Mouse (Mus musculus) erythroid progenitor cell, adult 5-6 weeks (primary cell): ENCODE measurements around the gene Asb17. TPM values are rescaled to one million over a fixed set of nuclear protein-coding genes. Genes with fewer than 3 reads are reported as not detected.

Experiments
- ATAC-seq: replicated peaks from 2 replicates; pipeline ENCODE4 v1.8.0; 2016; ENCODE audit warnings: moderate number of reproducible peaks, mild to moderate bottlenecking, moderate TSS enrichment, inconsistent platforms; ENCODE audit not compliant: poor library complexity, low FRiP score, severe bottlenecking
- total RNA-seq, 2 experiments: library from RNA; stranded (forward) in 1 of 2; stranded (reverse) in 1 of 2; fragments of 150-400 nt in 1 of 2; fragments of 186-747, 209-891 nt in 1 of 2; gene quantifications; 2 replicates each; pipeline versions ENCODE4 v1.2.3 to v1.2.4; 2015 to 2017; ENCODE audit warnings: low replicate concordance in 2 of 2

Asb17 gene
- total RNA-seq, 2 experiments from 2014 or later = not detected

DNA sequence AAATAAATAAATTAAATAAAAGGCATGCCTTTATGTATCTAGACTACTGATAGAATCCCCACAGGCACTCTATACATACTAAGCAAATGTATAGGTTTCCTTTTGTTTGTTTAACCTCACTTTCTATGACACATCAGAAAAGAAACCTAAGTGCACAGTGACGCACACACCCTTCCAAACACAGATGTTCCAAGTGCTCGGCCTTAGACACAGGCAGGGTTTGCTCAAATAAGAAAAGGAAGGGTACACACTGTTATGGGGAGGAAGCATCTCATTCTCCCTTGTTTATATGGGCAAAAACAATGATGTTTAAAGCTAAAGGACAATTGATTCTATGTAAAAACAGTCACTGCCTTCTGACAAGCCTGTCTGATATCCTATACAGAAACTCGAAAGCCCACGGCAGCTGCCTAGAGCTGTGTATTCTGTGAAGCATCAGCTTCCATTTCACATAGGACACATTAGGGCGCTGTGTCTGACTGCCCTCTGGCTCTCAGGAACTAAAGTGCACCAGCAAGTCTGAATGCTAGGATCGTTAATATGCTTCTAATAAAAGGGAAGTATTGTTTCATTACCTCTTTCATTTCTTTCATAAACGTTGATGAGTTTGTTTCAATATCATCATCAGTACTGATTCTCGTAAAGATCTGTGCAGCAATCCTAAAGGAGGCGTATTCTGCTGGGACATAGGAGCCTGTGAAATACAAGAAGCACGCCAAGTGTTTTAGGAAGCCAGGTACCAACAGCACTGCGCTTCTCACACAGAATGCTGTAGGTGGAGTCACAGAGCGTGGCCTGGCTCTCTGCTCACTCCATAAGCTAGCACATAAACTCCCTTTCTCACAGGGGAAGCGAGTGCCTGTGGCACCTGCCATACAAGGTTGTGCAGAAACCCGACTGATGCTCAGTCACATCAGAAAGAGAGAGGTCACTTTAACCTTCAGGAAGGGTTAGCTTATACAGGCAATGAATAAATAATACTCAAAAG lies 23.4 kb downstream of the Asb17 start:
- no peak for ATAC-seq

DNA sequence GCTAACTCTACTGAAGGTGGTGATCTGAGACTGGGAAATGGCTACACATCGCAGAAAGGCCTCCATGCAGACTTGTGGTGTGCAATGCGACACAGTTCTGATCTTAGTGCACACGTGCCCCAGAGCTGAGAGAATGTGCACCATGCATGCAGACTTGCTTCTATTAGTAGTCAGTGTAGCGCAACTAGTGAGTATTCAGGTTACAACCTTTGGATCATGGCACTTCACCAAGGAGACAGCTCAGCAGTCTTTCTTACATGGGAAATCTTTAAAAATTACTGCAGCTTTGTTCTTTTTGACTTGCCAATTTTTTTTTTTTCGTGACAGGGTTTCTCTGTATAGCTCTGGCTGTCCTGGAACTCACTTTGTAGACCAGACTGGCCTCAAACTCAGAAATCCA lies 27.4 kb downstream of the Asb17 start:
- no peak for ATAC-seq

- no peak for ATAC-seq
Observed at GRCm38 (mm10) chr3:153886296-153886695, 42.3 kb downstream of the Asb17 start.

DNA sequence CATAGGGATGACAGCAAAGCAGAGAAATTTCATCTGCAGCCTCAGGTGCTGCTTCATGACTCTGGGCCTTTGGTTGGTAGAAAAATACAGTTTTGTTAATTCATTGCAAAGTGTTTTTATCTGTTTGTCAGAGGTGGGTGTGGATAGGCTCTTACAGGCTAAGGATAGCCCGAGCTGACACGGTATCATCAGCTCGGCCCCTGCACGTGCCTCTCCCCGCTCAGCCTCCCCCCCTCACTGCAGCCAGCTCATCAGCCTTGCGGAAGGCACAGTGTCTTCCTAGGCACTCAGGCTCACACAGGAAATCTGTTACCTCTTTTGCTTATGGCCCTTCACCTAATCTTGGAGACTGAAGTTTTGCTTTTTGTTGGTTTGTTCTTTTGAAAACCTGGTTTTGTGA lies 44.1 kb downstream of the Asb17 start:
- ATAC-seq = peak; percentile 64

DNA sequence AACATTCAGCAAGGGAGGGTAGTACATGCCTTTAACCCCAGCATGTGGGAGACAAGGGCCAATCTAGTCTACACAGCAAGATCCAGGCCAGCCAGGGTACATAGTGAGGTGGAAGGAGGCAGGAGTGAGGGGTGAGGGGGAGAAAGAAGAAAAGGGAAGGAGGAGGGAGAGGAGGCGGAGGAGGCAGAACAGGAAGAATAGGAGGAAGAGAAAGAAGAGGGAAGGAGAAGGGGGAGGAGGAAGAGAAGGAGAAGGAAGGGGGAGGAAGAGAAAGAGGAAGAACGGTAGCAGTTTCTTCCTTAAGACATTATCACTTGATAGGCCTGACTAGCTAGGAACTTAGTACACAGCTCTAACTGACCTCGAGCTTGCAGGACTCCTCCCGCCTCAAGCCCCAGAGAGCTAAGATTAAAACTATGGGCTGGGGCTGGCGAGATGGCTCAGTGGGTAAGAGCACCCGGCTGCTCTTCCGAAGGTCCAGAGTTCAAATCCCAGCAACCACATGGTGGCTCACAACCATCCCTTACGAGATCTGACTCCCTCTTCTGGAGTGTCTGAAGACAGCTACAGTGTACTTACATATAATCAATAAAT lies 45.3 kb downstream of the Asb17 start:
- no peak for ATAC-seq

- no peak for ATAC-seq
Observed at GRCm38 (mm10) chr3:153895454-153895853, 51.4 kb downstream of the Asb17 start.

GRCm38 (mm10) chr3:153897216-153897615 lies 53.2 kb downstream of the Asb17 start:
- ATAC-seq = no peak

GRCm38 (mm10) chr3:153901904-153902303 lies 57.9 kb downstream of the Asb17 start:
- no peak for ATAC-seq

DNA sequence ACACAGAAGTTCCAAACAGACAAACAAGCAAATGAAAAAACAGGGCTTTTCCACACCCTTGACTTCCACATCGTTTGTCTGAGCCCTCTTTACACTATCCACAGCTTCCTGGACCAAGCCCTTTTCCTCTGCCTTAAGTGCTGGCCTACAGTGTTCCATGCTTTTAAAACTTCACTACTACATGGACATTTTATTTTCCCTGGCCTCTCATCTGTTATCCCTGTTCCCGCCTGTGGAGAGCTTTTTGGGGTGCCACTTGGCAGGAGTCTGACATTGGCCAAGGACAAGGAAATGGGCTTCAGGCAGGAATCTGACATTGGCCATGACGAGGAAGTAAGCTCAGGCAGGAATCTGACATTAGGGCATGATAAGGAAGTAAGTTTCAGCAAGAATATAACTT lies 58.6 kb downstream of the Asb17 start:
- ATAC-seq = no peak

DNA sequence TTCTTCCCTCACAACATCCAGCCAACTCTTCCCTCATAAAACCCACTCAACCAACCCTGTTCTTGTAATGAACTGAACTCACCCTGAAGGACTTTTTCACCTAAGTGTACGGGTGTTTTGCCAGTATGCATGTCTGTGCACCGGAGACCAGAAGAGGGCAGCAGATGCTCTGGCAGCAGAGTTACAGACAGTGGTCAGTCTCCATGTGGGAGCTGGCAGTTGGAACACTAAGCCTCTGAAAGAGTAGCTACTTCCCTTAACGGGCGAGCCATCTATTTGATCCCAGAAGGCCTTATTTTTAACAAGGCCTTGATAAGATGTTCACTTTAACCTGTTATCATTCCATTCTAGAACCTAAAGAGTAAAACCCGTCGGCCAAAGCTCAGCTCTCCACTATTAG lies 60.6 kb downstream of the Asb17 start:
- ATAC-seq = peak; percentile 54; the same call in 1 of the 2 replicates

Other genes starting within 250 kb of the Asb17 start
- gene St6galnac3, start 119.0 kb upstream of the Asb17 start, total RNA-seq (2015; ENCODE audit: low replicate concordance) = 4.3 and 5.4 TPM in 2 replicates
- gene St6galnac3, start 119.0 kb upstream of the Asb17 start, total RNA-seq (2017; ENCODE audit: low replicate concordance) = 4.6 and 10.7 TPM in 2 replicates
- gene Msh4, start 61.9 kb downstream of the Asb17 start, total RNA-seq (2015; ENCODE audit: low replicate concordance) = 0.72 TPM in 1 of 2 replicates, not detected in the other
- not detected in 2 replicates for gene Msh4, start 61.9 kb downstream of the Asb17 start, total RNA-seq (2017; ENCODE audit: low replicate concordance)
- 174 and 210 TPM in 2 replicates for gene Rabggtb, start 68.8 kb downstream of the Asb17 start, total RNA-seq (2015; ENCODE audit: low replicate concordance)
- gene Rabggtb, start 68.8 kb downstream of the Asb17 start, total RNA-seq (2017; ENCODE audit: low replicate concordance) = 142 and 143 TPM in 2 replicates
- 16.3 and 18.0 TPM in 2 replicates for gene Acadm, start 100.4 kb downstream of the Asb17 start, total RNA-seq (2015; ENCODE audit: low replicate concordance)
- 8.3 and 38.5 TPM in 2 replicates for gene Acadm, start 100.4 kb downstream of the Asb17 start, total RNA-seq (2017; ENCODE audit: low replicate concordance)
- gene Slc44a5, start 129.2 kb downstream of the Asb17 start, total RNA-seq (2015; ENCODE audit: low replicate concordance) = 1.4 TPM in 1 of 2 replicates, not detected in the other
- gene Slc44a5, start 129.2 kb downstream of the Asb17 start, total RNA-seq (2017; ENCODE audit: low replicate concordance) = 0.13 TPM in 1 of 2 replicates, not detected in the other